Comparison of ENCODE assay signal across 8 mouse cellular contexts in genomic region chr17:28484704-28485445, GRCm38 (mm10). TPM values are rescaled to one million over a fixed set of nuclear protein-coding genes. Genes with fewer than 3 reads are reported as not detected.
DNase-seq lines count a peak whose midpoint lies in the region.
"Had no signal": no experiment of that assay in that cellular context is flagged by ENCODE, and none has a peak within 500 bp of the region (broad histone marks: within the 10 kb centered on the region; RNA-seq: fewer than 3 reads in every experiment).

No protein-coding gene starts in this region.

- peaks cover 28% of the 10 kb centered on the region for H3K4me1 ChIP-seq in forebrain, embryonic 10.5 days

- peak; percentile 68 for DNase-seq in ES-CJ7 (ENCODE audit: low read depth, low spot score)
- peak; percentile 68 for DNase-seq in adrenal gland, postnatal 10 days
- DNase-seq in forebrain, embryonic 10.5 days (ENCODE audit: extremely low spot score, low spot score) = peak; percentile 61
- DNase-seq in heart, postnatal 4 days = peak; percentile 56
- peak; percentile 21 to 34 for DNase-seq in layer of hippocampus, postnatal 36 days
- DNase-seq in lung, postnatal 36 days = peak; percentile 39
- peak; percentile 18 to 31 for DNase-seq in spleen, postnatal 10 days (ENCODE audit: low spot score in 2 of 2)

- no peaks in the 10 kb centered on the region for H3K27me3 ChIP-seq in forebrain, embryonic 10.5 days (ENCODE audit: poor library complexity, severe bottlenecking)

- H3K4me3 ChIP-seq in forebrain, embryonic 10.5 days = peak overlapping the region; percentile 86

- H3K27ac ChIP-seq in forebrain, embryonic 10.5 days = peak overlapping the region; percentile 94

- H3K9me3 ChIP-seq in forebrain, embryonic 10.5 days = peaks cover 5% of the 10 kb centered on the region; the same call in 1 of the 2 replicates

- WGBS in forebrain, embryonic 10.5 days = 13% methylated on average over 30 of the region's 30 CpGs

- H3K36me3 ChIP-seq in forebrain, embryonic 10.5 days (replicated peaks) = peaks cover 11% of the 10 kb centered on the region; the same call in 1 of the 2 replicates

RNA-seq across cellular contexts. Expression of gene Fkbp5, which starts 32.5 kb away (rescaled TPM):
- total RNA-seq in adrenal gland, postnatal 10 days (2021) = 10 to 100 TPM; 55.4 to 95.1 TPM
- polyA plus RNA-seq in forebrain, embryonic 10.5 days (2016; fragmentation: Nextera tagmentation; extraction: Ambion mirVana) = 31.7 and 33.5 TPM in 2 replicates
- total RNA-seq in heart, postnatal 4 days (2021) = 10 to 100 TPM; 21.4 to 22.0 TPM
- total RNA-seq in layer of hippocampus, postnatal 36 days (2021) = 10 to 100 TPM; 67.0 to 92.3 TPM

RNA-seq across cellular contexts. Expression of gene Armc12, which starts 45.7 kb away (rescaled TPM):
- not detected for total RNA-seq in adrenal gland, postnatal 10 days (2021)
- polyA plus RNA-seq in forebrain, embryonic 10.5 days (2016; fragmentation: Nextera tagmentation; extraction: Ambion mirVana) = not detected in 2 replicates
- not detected for total RNA-seq in heart, postnatal 4 days (2021)
- not detected for total RNA-seq in layer of hippocampus, postnatal 36 days (2021)
- total RNA-seq: layer of hippocampus, adult 18-20 months had no signal

Comparison
In these comparisons a context has a peak if more than half of its experiments do, and no peak if none do; other contexts are left out.
1. Peak in every context shown above with its lines: DNase-seq, H3K4me3 ChIP-seq and H3K27ac ChIP-seq.